Mouse (Mus musculus) cerebellum, adult 8-10 months (tissue): Measurements from ENCODE around the gene Kif3b.
A peak's percentile ranks its signal among the peaks of the same experiment; 100 is the strongest.
"Not testable (repeated sequence)": the region's sequence is repeated elsewhere in the genome, so short reads cannot be mapped to it uniquely, and the experiment has no call there.

Experiments used
- DNase-seq: peaks from one replicate; pipeline ENCODE4 v3.0.0; 2022

The Kif3b gene

GRCm38 (mm10) chr2:153290938-153291928 is at the start of gene Kif3b:
TSS of gene Kif3b (plus strand) at chr2:153291413.
- DNase-seq: peak; percentile 77

GRCm38 (mm10) chr2:153242156-153242555 is 49.1 kb upstream of the Kif3b start:
- DNase-seq: no peak

- no peak for DNase-seq
Measured at GRCm38 (mm10) chr2:153249751-153250150, 41.5 kb upstream of the Kif3b start.

GRCm38 (mm10) chr2:153256604-153257003 is 34.6 kb upstream of the Kif3b start:
- no peak for DNase-seq

- DNase-seq: no peak
Measured at GRCm38 (mm10) chr2:153259030-153259863, 32.0 kb upstream of the Kif3b start.

GRCm38 (mm10) chr2:153259864-153260674 is 31.1 kb upstream of the Kif3b start:
- no peak for DNase-seq

GRCm38 (mm10) chr2:153263053-153263452 is 28.2 kb upstream of the Kif3b start:
- no peak for DNase-seq

GRCm38 (mm10) chr2:153267331-153267730 is 23.9 kb upstream of the Kif3b start:
- DNase-seq: no peak

GRCm38 (mm10) chr2:153270231-153270915 is 20.8 kb upstream of the Kif3b start:
- DNase-seq: not testable (repeated sequence)

GRCm38 (mm10) chr2:153274200-153274918 is 16.9 kb upstream of the Kif3b start:
- DNase-seq: not testable (repeated sequence)

- no peak for DNase-seq
Measured at GRCm38 (mm10) chr2:153274919-153275247, 16.3 kb upstream of the Kif3b start.

- not testable (repeated sequence) for DNase-seq
Measured at GRCm38 (mm10) chr2:153275577-153275976, 15.6 kb upstream of the Kif3b start.

GRCm38 (mm10) chr2:153276440-153276839 is 14.8 kb upstream of the Kif3b start:
- no peak for DNase-seq

GRCm38 (mm10) chr2:153276846-153277245 is 14.4 kb upstream of the Kif3b start:
- DNase-seq: not testable (repeated sequence)

GRCm38 (mm10) chr2:153278357-153278756 is 12.9 kb upstream of the Kif3b start:
- DNase-seq: no peak

GRCm38 (mm10) chr2:153283919-153284318 is 7.3 kb upstream of the Kif3b start:
- DNase-seq: no peak

- DNase-seq: no peak
Measured at GRCm38 (mm10) chr2:153286524-153286923, 4.7 kb upstream of the Kif3b start.

GRCm38 (mm10) chr2:153287835-153288234 is 3.4 kb upstream of the Kif3b start:
- no peak for DNase-seq

GRCm38 (mm10) chr2:153292305-153292861 is 1.2 kb downstream of the Kif3b start:
- DNase-seq: no peak

GRCm38 (mm10) chr2:153295196-153295595 is 4.0 kb downstream of the Kif3b start:
- DNase-seq: no peak

- peak; percentile 22 for DNase-seq
Measured at GRCm38 (mm10) chr2:153297771-153298170, 6.6 kb downstream of the Kif3b start.
